Mouse (Mus musculus) monocyte, adult 2 months (primary cell): ENCODE results near the gene Tmem63c.

Source experiments
- DNase-seq, 2 experiments: peaks; one replicate each; pipeline ENCODE4 v3.0.0; 2022; ENCODE audit warnings: low spot score in 2 of 2, low read depth in 1 of 2

The Tmem63c gene

DNA sequence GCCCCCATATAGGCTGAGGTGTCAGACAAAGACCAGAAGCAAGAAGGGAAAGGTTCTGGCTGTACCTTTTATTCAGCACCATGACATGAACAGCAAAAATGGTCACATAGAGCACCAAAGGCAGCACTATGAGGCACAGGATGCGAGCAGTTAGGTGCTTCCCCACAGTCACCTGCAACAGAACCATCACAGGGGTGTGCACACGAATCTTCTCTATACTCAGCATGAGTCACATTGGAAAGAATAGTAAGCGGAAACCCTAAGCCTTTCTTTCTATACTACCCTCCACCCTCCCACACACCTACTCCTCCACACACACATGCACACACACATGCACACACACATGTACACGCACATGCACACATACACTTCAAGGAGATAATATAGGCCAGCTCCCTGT, 109.1 kb downstream of the Tmem63c start:
- no peak for DNase-seq

DNA sequence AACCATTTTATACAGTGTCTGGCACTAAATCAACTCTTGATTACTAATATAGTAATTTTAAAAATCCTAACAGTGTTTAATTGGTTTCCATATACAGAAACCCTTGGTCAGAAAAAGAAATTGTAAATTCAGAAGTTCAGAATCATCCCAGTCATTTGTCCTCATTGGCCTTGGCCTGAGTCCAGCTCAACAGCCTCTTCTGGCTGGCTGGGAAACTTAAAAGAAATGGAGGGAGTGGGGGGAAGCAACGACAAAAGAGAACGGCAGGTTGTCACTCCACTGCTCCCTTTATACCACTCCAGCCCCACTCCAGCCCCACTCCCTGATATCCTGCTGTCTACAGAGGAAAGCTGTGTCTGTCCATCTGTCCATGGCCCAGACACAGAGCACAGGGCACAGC, 110.0 kb downstream of the Tmem63c start:
- DNase-seq: no peak

DNA sequence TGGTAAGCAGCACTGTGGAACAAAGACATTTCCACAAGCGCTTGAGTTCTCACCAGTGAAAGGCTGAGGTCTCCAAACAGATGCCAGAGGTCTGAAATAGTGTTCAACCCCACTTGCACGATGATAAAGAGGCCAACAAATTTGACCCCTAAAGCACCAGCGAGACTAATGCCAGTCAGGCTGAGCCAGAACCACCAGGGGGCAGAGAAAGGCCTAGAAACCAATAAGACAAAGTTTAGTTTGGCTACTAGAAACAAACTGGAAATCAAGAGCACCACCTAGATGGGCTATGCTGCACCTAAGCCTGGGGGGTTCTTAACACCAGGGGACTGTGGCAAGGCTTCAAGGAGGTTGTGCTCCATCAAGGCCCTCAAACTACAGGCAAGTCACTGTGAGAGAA, 110.5 kb downstream of the Tmem63c start:
- DNase-seq: no peak

DNA sequence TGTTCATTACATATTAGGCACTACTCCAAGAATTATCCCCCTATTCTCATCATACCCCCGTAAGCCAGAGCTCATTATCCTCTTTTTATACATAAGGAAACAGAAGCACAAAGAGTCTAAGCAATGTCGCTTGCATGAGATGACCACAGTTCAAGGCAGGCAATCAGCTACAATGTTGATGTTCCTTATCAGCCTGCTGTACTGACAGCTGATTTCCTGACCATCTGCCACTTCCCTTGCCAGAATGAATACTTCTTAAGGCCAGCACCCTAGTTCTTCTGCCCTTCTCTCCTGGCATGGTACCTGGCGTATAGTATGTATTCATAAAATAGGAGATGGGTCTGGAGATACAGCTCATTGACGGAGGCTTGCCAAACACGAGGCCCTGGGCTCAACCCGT, 111.1 kb downstream of the Tmem63c start:
- DNase-seq: no peak

DNA sequence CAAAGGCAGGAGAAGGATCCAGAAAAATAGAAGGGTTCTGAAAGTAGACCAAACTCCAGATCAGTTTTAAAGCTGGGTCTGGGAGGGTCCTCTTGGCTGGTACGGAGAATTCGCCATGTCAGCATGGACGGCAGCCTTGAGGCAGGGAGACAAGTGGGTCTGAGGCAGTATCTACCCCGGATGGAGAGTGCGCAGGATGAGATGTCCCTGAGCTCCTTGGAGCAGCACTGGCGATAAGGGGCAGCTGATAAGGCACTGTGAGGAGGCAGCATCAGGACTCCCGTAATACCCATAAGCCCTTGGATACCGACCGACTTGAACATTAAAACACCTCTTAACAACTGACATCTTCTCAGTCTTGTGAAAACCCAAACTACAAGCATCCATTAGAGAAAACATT, 111.6 kb downstream of the Tmem63c start:
- DNase-seq: no peak

DNA sequence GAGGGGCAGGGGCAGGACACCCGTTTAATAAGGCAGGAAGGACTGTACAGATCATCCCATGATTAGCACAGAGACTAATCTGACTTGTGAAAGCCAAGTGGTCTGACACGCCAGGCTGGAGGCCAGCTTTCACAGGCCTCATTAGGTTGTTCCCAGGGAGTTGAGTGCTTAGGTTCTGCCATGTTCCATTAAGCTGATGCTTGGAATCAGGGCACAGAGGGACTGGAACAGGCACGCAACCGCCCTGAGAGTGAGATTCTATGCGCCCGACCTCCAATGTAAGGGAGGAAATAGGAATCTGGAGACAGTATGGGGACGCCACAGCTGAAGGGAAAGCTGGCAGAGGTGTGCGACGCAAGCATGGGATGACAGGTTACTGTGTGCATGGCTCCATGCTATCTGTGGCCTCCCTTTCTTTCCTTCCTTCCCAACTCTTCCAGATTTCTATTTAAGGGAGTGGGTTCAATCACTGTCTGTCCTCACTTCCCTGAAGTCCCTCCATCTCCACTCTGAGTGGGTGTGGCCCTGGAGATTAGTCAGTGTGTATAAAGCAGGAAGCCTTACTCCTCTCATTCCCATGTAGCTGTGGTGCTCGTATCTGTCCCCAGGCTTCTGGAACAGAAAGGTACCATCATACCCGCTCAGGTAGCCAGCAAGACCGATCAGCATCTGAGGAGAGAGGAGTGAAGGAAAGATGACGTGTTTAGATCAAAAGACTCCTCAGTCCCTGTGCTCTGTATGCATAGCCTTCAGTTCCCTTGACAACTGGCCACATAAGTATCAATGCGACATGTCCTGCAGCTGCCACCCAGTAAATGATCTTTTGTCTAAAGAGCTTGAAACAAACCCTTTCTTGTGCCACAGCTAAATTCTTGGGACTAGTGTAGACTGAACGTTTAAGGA, 116.5 kb downstream of the Tmem63c start:
- DNase-seq: no peak

DNA sequence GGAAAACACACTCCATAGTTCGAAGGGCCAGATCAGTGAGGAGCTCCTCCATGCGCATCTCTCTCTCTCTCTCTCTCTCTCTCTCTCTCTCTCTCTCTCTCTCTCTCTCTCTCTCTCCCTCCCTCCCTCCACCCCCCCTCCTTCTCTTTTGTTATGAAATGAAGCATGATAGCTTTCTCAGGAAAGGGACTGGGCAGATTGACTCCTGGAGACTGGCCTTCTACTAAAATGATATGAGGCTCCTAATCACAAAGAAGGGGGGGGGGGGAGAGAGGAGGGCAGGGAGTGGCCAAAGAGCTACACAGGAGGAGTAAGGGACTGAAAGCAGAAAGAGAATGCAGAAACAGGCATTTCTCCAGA, 117.2 kb downstream of the Tmem63c start:
- no peak for DNase-seq

DNA sequence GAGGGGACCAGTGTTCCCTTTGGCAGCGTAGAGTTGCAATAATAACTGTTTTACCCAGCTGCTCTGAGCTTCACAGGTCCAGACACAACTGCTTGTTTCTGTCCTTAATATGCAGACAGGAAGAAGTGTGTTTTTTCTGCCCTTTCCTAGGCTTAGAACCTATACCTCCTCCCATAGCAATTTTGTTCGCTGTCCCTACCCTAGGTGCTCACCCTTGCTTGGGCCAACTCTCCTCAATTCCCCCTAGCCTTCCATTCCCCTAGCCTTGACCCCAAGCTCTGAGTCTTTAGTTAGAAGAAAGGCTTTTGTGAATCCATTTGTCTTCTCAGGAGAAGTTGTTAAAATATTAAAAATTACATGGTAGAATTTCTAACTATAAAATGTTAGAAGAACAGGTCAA, 117.6 kb downstream of the Tmem63c start:
- DNase-seq: no peak
